Mouse (Mus musculus) liver, embryonic 13.5 days (tissue): ENCODE data around the gene Pde4dip. TPM values are rescaled to one million over a fixed set of nuclear protein-coding genes. Genes with fewer than 3 reads are reported as not detected.

ENCODE experiments used
- ATAC-seq: fragments of 200-750 bp; cut with Nextera tagmentation; 2 replicates; pipeline ENCODE4 v1.8.0; 2017; ENCODE audit warnings: low read depth, mild to moderate bottlenecking, moderate number of reproducible peaks, moderate library complexity
- DNase-seq: peaks from one replicate; pipeline ENCODE4 v3.0.0; 2022
- H3K27ac ChIP-seq: fragments of 300-500 bp; sonication (generic); 2 replicates; pipeline ENCODE4 v1.5.1; 2015; ENCODE audit warnings: moderate library complexity, mild to moderate bottlenecking, inconsistent platforms
- H3K27me3 ChIP-seq: fragments of 300-500 bp; sonication (generic); 2 replicates; pipeline ENCODE4 v1.6.1; 2015; ENCODE audit warnings: mild to moderate bottlenecking, inconsistent platforms
- H3K36me3 ChIP-seq: fragments of 300-500 bp; sonication (generic); 2 replicates; pipeline ENCODE4 v1.6.1; 2015; ENCODE audit warnings: mild to moderate bottlenecking, inconsistent platforms
- H3K4me1 ChIP-seq: fragments of 300-500 bp; sonication (generic); replicated peaks from 2 replicates; pipeline ENCODE4 v1.6.1; 2015; ENCODE audit warnings: inconsistent platforms
- H3K4me2 ChIP-seq: fragments of 300-500 bp; sonication (generic); 2 replicates; pipeline ENCODE4 v1.6.1; 2015; ENCODE audit warnings: inconsistent platforms, mild to moderate bottlenecking, moderate library complexity
- H3K4me3 ChIP-seq: fragments of 300-500 bp; sonication (generic); replicated peaks from 2 replicates; pipeline ENCODE4 v1.5.1; 2015; ENCODE audit warnings: mild to moderate bottlenecking, inconsistent platforms
- H3K9ac ChIP-seq: fragments of 300-500 bp; sonication (generic); 2 replicates; pipeline ENCODE4 v1.6.1; 2015; ENCODE audit warnings: mild to moderate bottlenecking, inconsistent platforms
- H3K9me3 ChIP-seq: fragments of 300-500 bp; sonication (generic); replicated peaks from 2 replicates; pipeline ENCODE4 v1.6.1; 2016; ENCODE audit warnings: inconsistent platforms
- WGBS: fragments of 180-500 bp; shearing (Covaris S2); methylation state at CpG from one replicate; pipeline ENCODE4 v1.1.7; 2015; ENCODE audit not compliant: insufficient replicate concordance; 5-methylcytosine and 5-hydroxymethylcytosine counted together
- polyA plus RNA-seq: library from polyadenylated mRNA; unstranded; fragments of >200 nt; fragmentation: Nextera tagmentation; extraction: Ambion mirVana; gene quantifications from 2 replicates; pipeline ENCODE4 v1.2.1, GENCODE M21; 2015

Pde4dip gene
- polyA plus RNA-seq, 1 experiment from 2014 or later, result 5.8 TPM

GRCm38 (mm10) chr3:97766459-97766858, 122.0 kb downstream of the Pde4dip start:
- WGBS, result 60% methylated on average over 9 of the region's 9 CpGs
- DNase-seq (no peak), ATAC-seq (no peak)
- Histone ChIP-seq H3K4me1 (peaks cover 32% of the 10 kb centered on the region), H3K9me3 (no peaks in the 10 kb centered on the region), H3K27me3 (peaks cover 17% of the 10 kb centered on the region), H3K4me3 (peak overlapping the region; percentile 68), H3K27ac (no peak overlapping the region), H3K36me3 (no peaks in the 10 kb centered on the region), H3K9ac (peak overlapping the region; percentile 67), H3K4me2 (peak overlapping the region; percentile 87)

DNA sequence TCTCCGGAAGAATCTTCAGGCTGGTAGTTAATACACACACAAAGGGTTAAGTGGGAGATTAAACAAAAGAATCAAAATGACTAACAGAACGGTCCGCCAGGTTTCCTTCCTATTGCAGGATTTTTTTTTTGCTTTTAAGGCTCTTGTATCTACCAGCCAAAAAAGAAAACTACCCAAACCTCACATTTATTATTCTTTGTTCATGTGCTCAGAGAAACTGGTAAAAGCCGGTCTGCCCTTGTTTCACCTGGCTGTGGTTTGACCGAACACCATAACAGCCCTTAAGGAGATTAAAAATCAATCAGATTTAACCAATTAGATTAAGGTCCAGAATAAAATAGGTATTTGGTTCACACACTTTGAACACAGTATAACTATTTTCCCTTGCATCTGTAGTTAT, 124.4 kb downstream of the Pde4dip start:
- no peaks in the 10 kb centered on the region for H3K36me3 ChIP-seq
- DNase-seq, result no peak
- H3K27ac ChIP-seq, result no peak overlapping the region
- H3K4me2 ChIP-seq, result no peak overlapping the region
- no peaks in the 10 kb centered on the region for H3K9me3 ChIP-seq
- peaks cover 32% of the 10 kb centered on the region for H3K4me1 ChIP-seq
- H3K9ac ChIP-seq, result no peak overlapping the region
- peaks cover 17% of the 10 kb centered on the region for H3K27me3 ChIP-seq
- no peak for ATAC-seq
- H3K4me3 ChIP-seq, result no peak overlapping the region
- 69% methylated on average over 5 of the region's 5 CpGs for WGBS

- H3K36me3 ChIP-seq, result no peaks in the 10 kb centered on the region
- DNase-seq, result no peak
- peaks cover 8% of the 10 kb centered on the region for H3K27me3 ChIP-seq
- H3K27ac ChIP-seq, result no peak overlapping the region
- H3K4me3 ChIP-seq, result no peak overlapping the region
- ATAC-seq, result no peak
- H3K4me1 ChIP-seq, result peaks cover 16% of the 10 kb centered on the region
- no peak overlapping the region for H3K9ac ChIP-seq
- no peaks in the 10 kb centered on the region for H3K9me3 ChIP-seq
- no peak overlapping the region for H3K4me2 ChIP-seq
- 53% methylated on average over 6 of the region's 6 CpGs for WGBS
These were observed 126.6 kb downstream of the Pde4dip start for GRCm38 (mm10) chr3:97761951-97762350.

DNA sequence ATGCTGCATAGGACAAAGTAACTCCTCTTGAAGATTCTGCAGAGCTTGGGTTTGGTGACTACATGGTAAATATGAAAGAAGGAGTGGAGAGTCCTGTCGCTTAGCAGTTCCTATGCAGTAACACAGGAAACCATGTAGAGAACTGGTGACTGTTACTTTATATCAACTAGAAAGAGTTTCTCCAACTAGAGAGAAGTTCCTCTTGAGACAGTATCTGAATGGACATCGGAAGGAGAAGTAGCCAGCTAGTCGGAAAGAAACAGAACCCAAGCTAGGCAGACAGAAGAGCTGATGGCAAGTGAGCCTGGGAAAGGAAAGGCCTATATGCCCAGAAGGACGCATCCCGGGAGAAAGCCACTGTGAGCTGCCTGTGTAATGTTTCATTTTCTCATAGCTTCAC, 127.3 kb downstream of the Pde4dip start:
- Histone ChIP-seq H3K4me2 (no peak overlapping the region), H3K9me3 (no peaks in the 10 kb centered on the region), H3K36me3 (no peaks in the 10 kb centered on the region), H3K27me3 (no peaks in the 10 kb centered on the region; the same call in 1 of the 2 replicates), H3K9ac (no peak overlapping the region), H3K27ac (no peak overlapping the region), H3K4me3 (no peak overlapping the region), H3K4me1 (peaks cover 12% of the 10 kb centered on the region)
- DNase-seq (no peak), ATAC-seq (no peak)
- WGBS, result 57% methylated on average over 5 of the region's 5 CpGs

GRCm38 (mm10) chr3:97759846-97760245, 128.7 kb downstream of the Pde4dip start:
- 73% methylated on average over 5 of the region's 5 CpGs for WGBS
- Histone ChIP-seq H3K9me3 (no peaks in the 10 kb centered on the region), H3K4me1 (peaks cover 12% of the 10 kb centered on the region; the same call in 1 of the 2 replicates), H3K9ac (no peak overlapping the region), H3K27ac (no peak overlapping the region), H3K4me3 (no peak overlapping the region), H3K27me3 (no peaks in the 10 kb centered on the region), H3K4me2 (no peak overlapping the region), H3K36me3 (peaks cover 8% of the 10 kb centered on the region)
- ATAC-seq (no peak), DNase-seq (no peak)

- 70% methylated on average over 10 of the region's 10 CpGs for WGBS
- DNase-seq (no peak), ATAC-seq (no peak)
- H3K9ac ChIP-seq, result no peak overlapping the region
- no peaks in the 10 kb centered on the region for H3K9me3 ChIP-seq
- H3K27me3 ChIP-seq, result no peaks in the 10 kb centered on the region
- 0 out of 2 replicates have a peak, but pooled peaks cover 3% of the 10 kb centered on the region for H3K4me1 ChIP-seq
- no peak overlapping the region for H3K27ac ChIP-seq
- H3K4me3 ChIP-seq, result no peak overlapping the region
- peaks cover 8% of the 10 kb centered on the region for H3K36me3 ChIP-seq
- H3K4me2 ChIP-seq, result no peak overlapping the region
These were observed 131.0 kb downstream of the Pde4dip start for GRCm38 (mm10) chr3:97757501-97757900.

GRCm38 (mm10) chr3:97756283-97757074, 132.0 kb downstream of the Pde4dip start:
- no peak for DNase-seq
- H3K27ac ChIP-seq, result peak overlapping the region; percentile 65
- no peak overlapping the region for H3K4me3 ChIP-seq
- H3K4me1 ChIP-seq, result no peaks in the 10 kb centered on the region
- H3K36me3 ChIP-seq, result peaks cover 16% of the 10 kb centered on the region
- H3K4me2 ChIP-seq, result no peak overlapping the region
- no peak overlapping the region for H3K9ac ChIP-seq
- ATAC-seq, result peak; percentile 86
- H3K9me3 ChIP-seq, result no peaks in the 10 kb centered on the region
- H3K27me3 ChIP-seq, result no peaks in the 10 kb centered on the region
- WGBS, result 74% methylated on average over 20 of the region's 20 CpGs

- peaks cover 25% of the 10 kb centered on the region for H3K36me3 ChIP-seq
- WGBS, result 80% methylated on average over 14 of the region's 14 CpGs
- no peak overlapping the region for H3K9ac ChIP-seq
- H3K27ac ChIP-seq, result no peak overlapping the region
- H3K27me3 ChIP-seq, result no peaks in the 10 kb centered on the region
- H3K4me2 ChIP-seq, result no peak overlapping the region
- H3K9me3 ChIP-seq, result no peaks in the 10 kb centered on the region
- DNase-seq (no peak), ATAC-seq (no peak)
- H3K4me3 ChIP-seq, result no peak overlapping the region
- H3K4me1 ChIP-seq, result no peaks in the 10 kb centered on the region
These were observed 133.1 kb downstream of the Pde4dip start for GRCm38 (mm10) chr3:97755411-97755810.

- no peaks in the 10 kb centered on the region for H3K9me3 ChIP-seq
- peaks cover 30% of the 10 kb centered on the region for H3K36me3 ChIP-seq
- H3K27me3 ChIP-seq, result no peaks in the 10 kb centered on the region
- ATAC-seq (no peak), DNase-seq (no peak)
- H3K27ac ChIP-seq, result no peak overlapping the region
- no peaks in the 10 kb centered on the region for H3K4me1 ChIP-seq
- no peak overlapping the region for H3K4me3 ChIP-seq
- no peak overlapping the region for H3K9ac ChIP-seq
- no peak overlapping the region for H3K4me2 ChIP-seq
- 67% methylated on average over 3 of the region's 3 CpGs for WGBS
These were observed 135.6 kb downstream of the Pde4dip start for GRCm38 (mm10) chr3:97752901-97753300.

DNA sequence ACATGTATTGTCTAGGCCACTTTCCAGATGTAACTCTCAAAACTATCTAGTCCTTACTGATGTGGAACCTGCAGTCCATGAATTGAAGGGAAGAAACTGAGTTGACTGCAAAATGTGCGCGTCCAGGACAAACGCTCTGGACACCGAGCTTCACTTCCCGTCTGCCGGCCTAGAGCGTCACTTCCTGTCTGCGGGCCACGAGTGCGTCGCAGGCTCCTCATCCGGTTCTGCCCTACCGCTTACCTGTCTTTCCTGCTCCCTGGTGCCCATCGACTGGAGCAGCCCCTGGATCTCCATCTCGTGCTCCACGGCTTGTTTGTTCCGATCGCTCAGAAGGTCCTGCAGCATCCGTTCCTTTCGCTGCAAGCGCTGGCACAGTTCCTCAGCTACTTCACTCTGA, 136.9 kb downstream of the Pde4dip start:
- Histone ChIP-seq H3K27me3 (no peaks in the 10 kb centered on the region), H3K27ac (no peak overlapping the region), H3K4me3 (no peak overlapping the region), H3K36me3 (peaks cover 36% of the 10 kb centered on the region), H3K4me2 (no peak overlapping the region), H3K9ac (no peak overlapping the region), H3K4me1 (no peaks in the 10 kb centered on the region), H3K9me3 (no peaks in the 10 kb centered on the region)
- DNase-seq, result no peak
- no peak for ATAC-seq
- WGBS, result 77% methylated on average over 21 of the region's 21 CpGs

GRCm38 (mm10) chr3:97748789-97749188, 139.7 kb downstream of the Pde4dip start:
- Histone ChIP-seq H3K36me3 (peaks cover 43% of the 10 kb centered on the region), H3K4me3 (no peak overlapping the region), H3K9ac (no peak overlapping the region), H3K27me3 (no peaks in the 10 kb centered on the region), H3K4me2 (no peak overlapping the region), H3K9me3 (no peaks in the 10 kb centered on the region), H3K27ac (no peak overlapping the region), H3K4me1 (no peaks in the 10 kb centered on the region)
- 72% methylated on average over 10 of the region's 10 CpGs for WGBS
- no peak for DNase-seq
- ATAC-seq, result no peak

GRCm38 (mm10) chr3:97742841-97743240, 145.7 kb downstream of the Pde4dip start:
- H3K4me2 ChIP-seq, result no peak overlapping the region
- no peak overlapping the region for H3K4me3 ChIP-seq
- H3K4me1 ChIP-seq, result no peaks in the 10 kb centered on the region
- no peak for DNase-seq
- peaks cover 42% of the 10 kb centered on the region for H3K36me3 ChIP-seq
- no peaks in the 10 kb centered on the region for H3K9me3 ChIP-seq
- ATAC-seq, result no peak
- H3K27me3 ChIP-seq, result no peaks in the 10 kb centered on the region
- WGBS, result 74% methylated on average over 8 of the region's 8 CpGs
- no peak overlapping the region for H3K27ac ChIP-seq
- no peak overlapping the region for H3K9ac ChIP-seq
